Mouse (Mus musculus) megakaryocyte, embryonic 14.5 days (primary cell): Measurements from ENCODE around the gene Tceal9.

Experiments used
- FLI1 ChIP-seq: IDR thresholded peaks from 2 replicates; pipeline ENCODE4 v1.6.1; 2012; ENCODE audit warnings: low read length, inconsistent platforms, mixed read lengths
- GATA1 ChIP-seq: IDR thresholded peaks from 3 replicates; pipeline ENCODE4 v1.6.1; 2012; ENCODE audit warnings: mixed read lengths, low read length, inconsistent platforms, borderline replicate concordance

DNA sequence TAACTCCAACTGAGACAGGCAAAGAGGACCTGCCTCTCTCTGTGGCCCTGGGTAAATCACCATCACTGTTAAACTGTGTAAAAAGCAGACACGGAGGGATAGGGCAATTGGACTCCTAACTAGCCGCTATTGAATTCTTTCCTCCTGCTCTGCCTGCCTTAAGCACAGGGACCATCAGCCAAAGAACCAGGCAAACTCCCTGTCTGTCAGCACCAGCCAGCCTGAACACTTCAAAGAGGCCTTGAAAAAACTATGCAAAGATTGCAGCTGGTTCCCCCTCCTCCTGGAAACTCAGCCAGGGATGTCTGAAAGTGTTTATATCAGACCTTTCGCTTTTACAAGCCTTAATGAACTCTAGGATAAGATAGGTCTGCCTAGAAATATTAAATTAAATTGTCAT lies 29.7 kb downstream of the Tceal9 start:
- no peak for TF ChIP-seq GATA1
- no peak for TF ChIP-seq FLI1
